Mouse (Mus musculus) heart, embryonic 12.5 days (tissue): Measurements from ENCODE around the gene Gm37240. TPM values are rescaled to one million over a fixed set of nuclear protein-coding genes. Genes with fewer than 3 reads are reported as not detected.

Source experiments
- ATAC-seq: fragments of 200-750 bp; cut with Nextera tagmentation; 2 replicates; pipeline ENCODE4 v1.8.0; 2017; ENCODE audit warnings: moderate TSS enrichment, moderate library complexity; ENCODE audit not compliant: insufficient number of reproducible peaks, low FRiP score
- H3K27ac ChIP-seq: fragments of 300-500 bp; sonication (generic); 2 replicates; pipeline ENCODE4 v1.5.1; 2016; ENCODE audit warnings: mild to moderate bottlenecking, moderate library complexity; ENCODE audit not compliant: poor library complexity, severe bottlenecking
- H3K27me3 ChIP-seq: fragments of 300-500 bp; sonication (generic); replicated peaks from 2 replicates; pipeline ENCODE4 v1.6.1; 2016; ENCODE audit warnings: mild to moderate bottlenecking, moderate library complexity
- H3K36me3 ChIP-seq: fragments of 300-500 bp; sonication (generic); 2 replicates; pipeline ENCODE4 v1.6.1; 2016; ENCODE audit warnings: mild to moderate bottlenecking, moderate library complexity
- H3K4me1 ChIP-seq: fragments of 300-500 bp; sonication (generic); replicated peaks from 2 replicates; pipeline ENCODE4 v1.6.1; 2016; ENCODE audit warnings: mild to moderate bottlenecking
- H3K4me2 ChIP-seq: fragments of 300-500 bp; sonication (generic); 2 replicates; pipeline ENCODE4 v1.6.1; 2016; ENCODE audit warnings: mild to moderate bottlenecking, moderate library complexity
- H3K4me3 ChIP-seq: fragments of 300-500 bp; sonication (generic); 2 replicates; pipeline ENCODE4 v1.5.1; 2016; ENCODE audit warnings: mild to moderate bottlenecking
- H3K9ac ChIP-seq: fragments of 300-500 bp; sonication (generic); 2 replicates; pipeline ENCODE4 v1.6.1; 2016; ENCODE audit warnings: mild to moderate bottlenecking, moderate library complexity
- H3K9me3 ChIP-seq: fragments of 300-500 bp; sonication (generic); replicated peaks from 2 replicates; pipeline ENCODE4 v1.6.1; 2016; ENCODE audit warnings: mild to moderate bottlenecking, moderate library complexity
- WGBS: fragments of 180-500 bp; shearing (Covaris S2); methylation state at CpG from one replicate; pipeline ENCODE4 v1.1.7; 2016; 5-methylcytosine and 5-hydroxymethylcytosine counted together
- polyA plus RNA-seq: library from polyadenylated mRNA; unstranded; fragments of >200 nt; fragmentation: Nextera tagmentation; extraction: Ambion mirVana; gene quantifications from 2 replicates; pipeline ENCODE4 v1.2.1, GENCODE M21; 2016

Gm37240 gene
- polyA plus RNA-seq, 1 experiment from 2014 or later, result 4.6 TPM

DNA sequence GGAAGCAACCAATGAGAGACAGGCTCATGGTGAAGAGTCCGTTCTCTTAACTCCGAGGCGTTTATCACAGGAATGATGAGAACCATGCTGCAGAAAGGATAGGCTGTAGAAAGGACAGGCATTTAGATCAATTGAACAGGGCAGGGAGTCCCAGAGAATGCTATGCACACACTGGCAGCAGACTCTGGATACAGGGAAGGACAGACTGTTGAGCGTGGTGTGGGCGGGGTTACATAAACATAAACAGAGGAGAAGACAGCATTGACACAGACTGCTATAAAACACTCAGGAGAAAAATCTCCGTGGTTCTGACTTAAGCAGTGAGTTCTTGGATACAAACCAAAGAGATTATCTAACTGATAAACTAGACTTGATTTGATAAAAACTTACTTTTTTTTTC is 703.2 kb downstream of the Gm37240 start:
- Histone ChIP-seq H3K27me3 (no peaks in the 10 kb centered on the region), H3K27ac (no peak overlapping the region), H3K9ac (no peak overlapping the region), H3K36me3 (no peaks in the 10 kb centered on the region), H3K4me3 (no peak overlapping the region), H3K4me1 (peaks cover 34% of the 10 kb centered on the region), H3K9me3 (no peaks in the 10 kb centered on the region), H3K4me2 (no peak overlapping the region)
- ATAC-seq, result no peak
- 34% methylated on average over 6 of the region's 6 CpGs for WGBS

DNA sequence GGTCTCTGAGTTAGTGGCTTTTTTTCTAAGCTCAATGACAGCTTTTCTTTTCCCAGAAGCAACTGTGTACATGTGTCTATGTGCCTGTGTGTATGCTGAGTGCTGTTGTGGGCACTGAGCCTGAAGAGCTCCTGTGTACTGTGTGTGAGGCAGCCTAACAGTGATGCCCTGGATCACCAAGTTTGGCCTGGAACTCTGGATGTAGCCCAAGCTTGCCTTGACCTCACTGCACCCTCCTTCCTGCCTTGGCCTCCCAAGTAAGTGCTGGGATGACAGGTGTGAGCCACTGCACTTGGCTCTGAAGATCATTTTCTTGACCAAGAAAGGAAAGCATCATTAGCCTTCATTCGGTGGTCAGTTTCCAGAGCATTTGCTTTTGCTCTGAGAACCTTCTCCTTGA is 710.6 kb downstream of the Gm37240 start:
- ATAC-seq, result no peak
- no peaks in the 10 kb centered on the region for H3K9me3 ChIP-seq
- no peaks in the 10 kb centered on the region for H3K36me3 ChIP-seq
- H3K9ac ChIP-seq, result no peak overlapping the region
- H3K4me2 ChIP-seq, result no peak overlapping the region
- H3K27me3 ChIP-seq, result no peaks in the 10 kb centered on the region
- 75% methylated on average over 1 of the region's 1 CpGs for WGBS
- no peak overlapping the region for H3K4me3 ChIP-seq
- H3K4me1 ChIP-seq, result peaks cover 20% of the 10 kb centered on the region
- no peak overlapping the region for H3K27ac ChIP-seq

GRCm38 (mm10) chr3:85174542-85175469 is 712.5 kb downstream of the Gm37240 start:
- ATAC-seq, result no peak
- Histone ChIP-seq H3K4me1 (peaks cover 20% of the 10 kb centered on the region), H3K4me2 (peak overlapping the region; percentile 1; the same call in 1 of the 2 replicates), H3K27me3 (no peaks in the 10 kb centered on the region), H3K27ac (no peak overlapping the region), H3K4me3 (no peak overlapping the region), H3K9me3 (no peaks in the 10 kb centered on the region), H3K9ac (no peak overlapping the region), H3K36me3 (no peaks in the 10 kb centered on the region)
- 63% methylated on average over 28 of the region's 28 CpGs for WGBS

- Histone ChIP-seq H3K9ac (no peak overlapping the region), H3K27me3 (no peaks in the 10 kb centered on the region), H3K4me1 (peaks cover 20% of the 10 kb centered on the region), H3K4me2 (no peak overlapping the region), H3K36me3 (no peaks in the 10 kb centered on the region), H3K4me3 (no peak overlapping the region), H3K27ac (no peak overlapping the region), H3K9me3 (no peaks in the 10 kb centered on the region)
- WGBS, result 48% methylated on average over 6 of the region's 6 CpGs
- ATAC-seq, result no peak
Observed at GRCm38 (mm10) chr3:85173441-85174071, 713.8 kb downstream of the Gm37240 start.

GRCm38 (mm10) chr3:85172532-85172931 is 714.8 kb downstream of the Gm37240 start:
- Histone ChIP-seq H3K4me1 (peaks cover 20% of the 10 kb centered on the region), H3K27ac (no peak overlapping the region), H3K27me3 (no peaks in the 10 kb centered on the region), H3K4me3 (no peak overlapping the region), H3K9me3 (no peaks in the 10 kb centered on the region), H3K36me3 (no peaks in the 10 kb centered on the region), H3K9ac (no peak overlapping the region), H3K4me2 (no peak overlapping the region)
- no peak for ATAC-seq
- 69% methylated on average over 11 of the region's 11 CpGs for WGBS

GRCm38 (mm10) chr3:85172096-85172495 is 715.2 kb downstream of the Gm37240 start:
- Histone ChIP-seq H3K27me3 (no peaks in the 10 kb centered on the region), H3K36me3 (no peaks in the 10 kb centered on the region), H3K9me3 (no peaks in the 10 kb centered on the region), H3K4me3 (no peak overlapping the region), H3K4me1 (peaks cover 20% of the 10 kb centered on the region), H3K27ac (no peak overlapping the region), H3K9ac (no peak overlapping the region), H3K4me2 (no peak overlapping the region)
- WGBS, result 82% methylated on average over 12 of the region's 12 CpGs
- no peak for ATAC-seq

GRCm38 (mm10) chr3:85168816-85169215 is 718.5 kb downstream of the Gm37240 start:
- Histone ChIP-seq H3K4me3 (no peak overlapping the region), H3K27me3 (no peaks in the 10 kb centered on the region)

DNA sequence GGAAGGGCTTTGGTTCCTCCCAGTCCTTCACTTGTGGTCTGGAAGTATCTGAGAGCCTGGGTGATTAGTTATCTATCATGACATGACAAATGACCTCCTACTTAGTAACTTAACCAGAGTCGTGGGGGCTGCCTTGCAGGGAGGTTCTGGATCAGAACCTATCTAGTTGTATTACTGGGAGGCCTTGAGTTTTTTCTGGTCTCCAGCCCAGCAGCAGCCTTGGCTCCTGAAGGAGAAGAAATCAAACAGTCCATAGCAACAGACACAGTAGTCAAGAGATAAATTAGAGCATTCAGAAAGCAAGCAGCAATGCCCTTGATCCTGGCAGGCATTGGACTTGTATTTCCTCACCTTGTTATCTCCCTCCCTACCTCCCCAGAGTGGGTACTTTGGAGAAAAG is 722.4 kb downstream of the Gm37240 start:
- no peak for ATAC-seq
- 29% methylated on average over 1 of the region's 1 CpGs for WGBS

More at GRCm38 (mm10) chr3:85168816-85169215, 718.5 kb downstream of the Gm37240 start:
- no peak overlapping the region for H3K27ac ChIP-seq
- no peaks in the 10 kb centered on the region for H3K9me3 ChIP-seq
- H3K4me1 ChIP-seq, result peaks cover 5% of the 10 kb centered on the region
- no peaks in the 10 kb centered on the region for H3K36me3 ChIP-seq
- no peak for ATAC-seq
- H3K4me2 ChIP-seq, result no peak overlapping the region
- H3K9ac ChIP-seq, result no peak overlapping the region
- WGBS, result 85% methylated on average over 2 of the region's 2 CpGs

DNA sequence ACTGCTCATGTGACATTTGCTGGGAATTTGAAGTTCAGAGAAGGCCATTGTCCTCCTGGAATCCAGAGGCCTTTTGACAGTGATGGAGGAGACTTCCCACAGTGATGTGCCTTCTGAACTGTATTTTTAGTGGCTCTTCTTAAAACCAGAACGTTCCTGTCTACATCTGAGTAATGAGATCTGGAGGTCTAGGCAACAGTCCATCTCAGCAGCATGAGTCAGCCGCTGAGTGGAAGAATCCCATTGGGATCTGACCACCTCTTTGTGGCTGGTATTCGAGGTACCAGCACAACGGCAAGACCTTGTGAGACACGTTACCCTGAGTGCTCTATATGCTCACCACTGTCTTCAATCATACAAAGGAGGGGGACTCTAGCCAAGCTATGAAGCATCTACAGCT is 723.9 kb downstream of the Gm37240 start:
- H3K4me2 ChIP-seq, result no peak overlapping the region
- no peaks in the 10 kb centered on the region for H3K27me3 ChIP-seq
- H3K36me3 ChIP-seq, result no peaks in the 10 kb centered on the region
- H3K4me1 ChIP-seq, result no peaks in the 10 kb centered on the region
- WGBS, result 79% methylated on average over 5 of the region's 5 CpGs
- no peaks in the 10 kb centered on the region for H3K9me3 ChIP-seq
- no peak for ATAC-seq
- H3K4me3 ChIP-seq, result no peak overlapping the region
- H3K9ac ChIP-seq, result no peak overlapping the region
- no peak overlapping the region for H3K27ac ChIP-seq

More for the DNA sequence above, 722.4 kb downstream of the Gm37240 start:
- Histone ChIP-seq H3K4me2 (no peak overlapping the region), H3K27me3 (no peaks in the 10 kb centered on the region), H3K4me1 (no peaks in the 10 kb centered on the region), H3K4me3 (no peak overlapping the region), H3K9ac (no peak overlapping the region), H3K36me3 (no peaks in the 10 kb centered on the region), H3K9me3 (no peaks in the 10 kb centered on the region), H3K27ac (no peak overlapping the region)

GRCm38 (mm10) chr3:85162430-85162829 is 724.9 kb downstream of the Gm37240 start:
- no peak overlapping the region for H3K4me3 ChIP-seq
- no peaks in the 10 kb centered on the region for H3K9me3 ChIP-seq
- H3K9ac ChIP-seq, result no peak overlapping the region
- ATAC-seq, result no peak
- H3K27ac ChIP-seq, result no peak overlapping the region
- no peaks in the 10 kb centered on the region for H3K36me3 ChIP-seq
- 83% methylated on average over 3 of the region's 3 CpGs for WGBS
- H3K27me3 ChIP-seq, result no peaks in the 10 kb centered on the region
- no peaks in the 10 kb centered on the region for H3K4me1 ChIP-seq
- H3K4me2 ChIP-seq, result no peak overlapping the region

GRCm38 (mm10) chr3:85160816-85161215 is 726.5 kb downstream of the Gm37240 start:
- Histone ChIP-seq H3K27me3 (no peaks in the 10 kb centered on the region), H3K27ac (no peak overlapping the region), H3K4me3 (no peak overlapping the region), H3K36me3 (no peaks in the 10 kb centered on the region), H3K4me1 (no peaks in the 10 kb centered on the region), H3K9ac (no peak overlapping the region), H3K9me3 (no peaks in the 10 kb centered on the region), H3K4me2 (no peak overlapping the region)
- no peak for ATAC-seq
- 83% methylated on average over 10 of the region's 10 CpGs for WGBS
